Mouse (Mus musculus) lung, adult 18-20 months (tissue): ENCODE measurements around the gene Grb2.

Experiments used
- DNase-seq, 2 experiments: peaks; one replicate each; pipeline ENCODE4 v3.0.0; 2022; ENCODE audit warnings: mixed read lengths in 2 of 2

The Grb2 gene

GRCm38 (mm10) chr11:115644308-115644707 is 64.1 kb downstream of the Grb2 start:
- no peak for DNase-seq

GRCm38 (mm10) chr11:115643265-115643664 is 65.1 kb downstream of the Grb2 start:
- no peak for DNase-seq

GRCm38 (mm10) chr11:115642705-115643104 is 65.7 kb downstream of the Grb2 start:
- DNase-seq, result no peak

- no peak for DNase-seq
Observed at GRCm38 (mm10) chr11:115641664-115642036, 66.7 kb downstream of the Grb2 start.

GRCm38 (mm10) chr11:115640978-115641663 is 67.3 kb downstream of the Grb2 start:
- peak in 1 of 2 experiments; percentile 52 for DNase-seq

GRCm38 (mm10) chr11:115640311-115640828 is 68.0 kb downstream of the Grb2 start:
- DNase-seq, result no peak

GRCm38 (mm10) chr11:115639540-115639939 is 68.9 kb downstream of the Grb2 start:
- DNase-seq, result no peak

- DNase-seq, result no peak
Observed at GRCm38 (mm10) chr11:115638498-115639409, 69.6 kb downstream of the Grb2 start.

GRCm38 (mm10) chr11:115636960-115637359 is 71.4 kb downstream of the Grb2 start:
- DNase-seq, result no peak

- DNase-seq, result no peak
Observed at GRCm38 (mm10) chr11:115635484-115635883, 72.9 kb downstream of the Grb2 start.

- no peak for DNase-seq
Observed at GRCm38 (mm10) chr11:115635041-115635440, 73.4 kb downstream of the Grb2 start.

- peak in 1 of 2 experiments; percentile 28 for DNase-seq
Observed at GRCm38 (mm10) chr11:115634109-115634508, 74.3 kb downstream of the Grb2 start.

- DNase-seq, result no peak
Observed at GRCm38 (mm10) chr11:115632862-115633261, 75.5 kb downstream of the Grb2 start.

- DNase-seq, result no peak
Observed at GRCm38 (mm10) chr11:115632247-115632646, 76.2 kb downstream of the Grb2 start.

- peak; percentile 63 to 72 for DNase-seq
Observed at GRCm38 (mm10) chr11:115631505-115631890, 76.9 kb downstream of the Grb2 start.

- peak; percentile 81 to 87 for DNase-seq
Observed at GRCm38 (mm10) chr11:115630532-115631504, 77.6 kb downstream of the Grb2 start.

- DNase-seq, result no peak
Observed at GRCm38 (mm10) chr11:115629734-115630531, 78.5 kb downstream of the Grb2 start.

GRCm38 (mm10) chr11:115628465-115629101 is 79.8 kb downstream of the Grb2 start:
- DNase-seq, result no peak

- DNase-seq, result peak; percentile 100
Observed at GRCm38 (mm10) chr11:115627705-115628464, 80.5 kb downstream of the Grb2 start, which contains the start of gene Slc25a19. Slc25a19 (minus strand) TSS chr11:115628295.
